In the genomic region with DNA sequence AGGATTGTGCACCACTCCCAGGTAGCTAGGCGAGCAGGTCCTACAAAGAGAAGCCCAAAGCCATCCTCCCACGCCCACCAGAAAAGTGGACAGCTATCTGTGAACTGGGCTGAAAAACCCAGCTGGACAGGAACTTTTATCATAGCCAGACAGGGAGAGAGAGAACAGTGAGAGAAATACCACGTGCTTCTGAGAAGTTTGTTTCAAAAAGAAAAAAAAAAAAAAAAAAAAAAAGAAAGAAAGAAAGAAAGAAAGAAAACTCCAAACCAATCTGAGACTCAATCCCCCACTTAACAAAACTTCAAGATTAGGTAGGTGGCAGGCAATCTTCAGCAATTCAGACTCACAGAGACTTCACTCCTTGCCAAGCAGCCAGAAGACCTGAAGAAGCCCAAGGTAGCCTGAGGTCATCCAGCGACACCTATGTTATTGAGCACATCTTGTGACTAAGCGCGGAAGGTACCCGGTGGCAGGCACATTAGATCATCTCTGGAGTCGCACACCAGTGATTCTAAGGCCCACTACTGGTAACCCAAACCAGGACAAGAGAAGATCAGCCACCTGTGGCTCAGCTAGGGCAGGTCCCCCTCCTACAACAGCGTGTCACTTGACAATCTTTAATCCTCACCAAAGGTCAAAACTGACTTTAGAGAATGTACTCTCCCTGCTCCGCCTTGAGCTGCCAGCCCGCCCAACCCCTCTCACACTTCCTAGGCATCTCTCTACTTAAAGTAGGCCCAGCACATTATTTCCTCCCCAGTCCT, we compare ENCODE assay signal across 8 mouse cellular contexts.
DNase-seq lines count a peak whose midpoint lies in the region; ATAC-seq and TF ChIP-seq lines count a peak whose summit lies in the region.

No protein-coding gene starts in this region.

- no peaks in the 10 kb centered on the region for H3K9me3 ChIP-seq in heart, embryonic 11.5 days (replicated peaks; ENCODE audit: control insufficient read depth, low read length)
- H3K9me3 ChIP-seq in G1E (replicated peaks) = peaks cover 17% of the 10 kb centered on the region
- H3K9me3 ChIP-seq in hindbrain, embryonic 12.5 days (replicated peaks) = no peaks in the 10 kb centered on the region
- H3K9me3 ChIP-seq in midbrain, embryonic 14.5 days (ENCODE audit: control insufficient read depth, low read length) = no peaks in the 10 kb centered on the region

- peak overlapping the region; percentile 7; the same call in 1 of the 2 replicates for H3K27ac ChIP-seq in heart, embryonic 11.5 days (ENCODE audit: low read depth, low read length)
- H3K27ac ChIP-seq in hindbrain, embryonic 12.5 days = peak overlapping the region; percentile 95
- H3K27ac ChIP-seq in midbrain, embryonic 14.5 days (replicated peaks; ENCODE audit: low read depth, low read length) = peak overlapping the region; percentile 89

- WGBS in heart, embryonic 11.5 days (ENCODE audit: insufficient replicate concordance) = 29% methylated on average over 11 of the region's 11 CpGs
- 38% methylated on average over 11 of the region's 11 CpGs for WGBS in hindbrain, embryonic 12.5 days
- WGBS in midbrain, embryonic 14.5 days = 39% methylated on average over 11 of the region's 11 CpGs

- peak overlapping the region; percentile 94 for H3K4me2 ChIP-seq in heart, embryonic 11.5 days
- H3K4me2 ChIP-seq in hindbrain, embryonic 12.5 days (replicated peaks) = peak overlapping the region; percentile 70
- H3K4me2 ChIP-seq in midbrain, embryonic 14.5 days (ENCODE audit: low read length) = peak overlapping the region; percentile 75

- H3K9ac ChIP-seq in heart, embryonic 11.5 days (ENCODE audit: low read depth, low read length) = peak overlapping the region; percentile 90
- H3K9ac ChIP-seq in hindbrain, embryonic 12.5 days = peak overlapping the region; percentile 89
- peak overlapping the region; percentile 85; the same call in 1 of the 2 replicates for H3K9ac ChIP-seq in midbrain, embryonic 14.5 days (replicated peaks; ENCODE audit: low read length)

- no peak for DNase-seq in heart, postnatal 25 days (ENCODE audit: low spot score)
- DNase-seq in G1E (ENCODE audit: low spot score) = no peak
- no peak for DNase-seq in midbrain, embryonic 14.5 days
- DNase-seq in left cerebral cortex, postnatal 10 days (ENCODE audit: extremely low spot score in 1 of 2, low spot score in 2 of 2) = no peak
- DNase-seq in right cerebral cortex, adult 18-20 months = no peak
- no peak for DNase-seq in left cerebral cortex, adult 8-10 months (ENCODE audit: low spot score in 2 of 2)

- ATAC-seq in heart, embryonic 11.5 days (replicated peaks; ENCODE audit: insufficient number of reproducible peaks, low FRiP score, low TSS enrichment) = no peak
- no peak for ATAC-seq in G1E (ENCODE audit: extremely low read depth, insufficient number of reproducible peaks, low FRiP score, poor library complexity, severe bottlenecking)
- no peak for ATAC-seq in hindbrain, embryonic 12.5 days (ENCODE audit: low FRiP score)
- ATAC-seq in midbrain, embryonic 14.5 days (ENCODE audit: low FRiP score, low TSS enrichment) = no peak

- peak overlapping the region; percentile 95 for H3K4me3 ChIP-seq in heart, embryonic 11.5 days (ENCODE audit: low read depth, low read length)
- peak overlapping the region; percentile 82; the same call in 1 of the 2 replicates for H3K4me3 ChIP-seq in G1E (ENCODE audit: low read depth, low read length)
- peak overlapping the region; percentile 91 for H3K4me3 ChIP-seq in hindbrain, embryonic 12.5 days
- H3K4me3 ChIP-seq in midbrain, embryonic 14.5 days (replicated peaks; ENCODE audit: low read depth, low read length) = peak overlapping the region; percentile 92

- H3K36me3 ChIP-seq in heart, embryonic 11.5 days (ENCODE audit: control insufficient read depth, insufficient read depth, low read length) = no peaks in the 10 kb centered on the region
- H3K36me3 ChIP-seq in G1E (replicated peaks) = peaks cover 8% of the 10 kb centered on the region
- H3K36me3 ChIP-seq in hindbrain, embryonic 12.5 days = no peaks in the 10 kb centered on the region
- H3K36me3 ChIP-seq in midbrain, embryonic 14.5 days (ENCODE audit: control insufficient read depth, insufficient read depth, low read length) = no peaks in the 10 kb centered on the region

- intact Hi-C loops in heart, postnatal 25 days (cut with DNase I) = loop anchor here (2.0 to 10.0 kb wide), 7 partner anchors 57 to 441 kb away; a partner anchor contains a TSS
- intact Hi-C loops in left cerebral cortex, postnatal 10 days (cut with DNase I) = loop anchor here (5.0 to 10.0 kb wide), 3 partner anchors 168 to 441 kb away; a partner anchor contains a TSS

- TF ChIP-seq CTCF in G1E (IDR thresholded peaks at IDR 0.05; ENCODE audit: low read depth, low read length) = no peak

- peaks cover 21% of the 10 kb centered on the region for H3K4me1 ChIP-seq in heart, embryonic 11.5 days (ENCODE audit: control insufficient read depth, insufficient read depth, low read length)
- H3K4me1 ChIP-seq in G1E (ENCODE audit: insufficient read depth, low read depth, low read length) = peaks cover 31% of the 10 kb centered on the region
- H3K4me1 ChIP-seq in hindbrain, embryonic 12.5 days = peaks cover 12% of the 10 kb centered on the region
- peaks cover 22% of the 10 kb centered on the region for H3K4me1 ChIP-seq in midbrain, embryonic 14.5 days (ENCODE audit: control insufficient read depth, insufficient read depth, low read length)

- no peaks in the 10 kb centered on the region for H3K27me3 ChIP-seq in heart, embryonic 11.5 days (ENCODE audit: control insufficient read depth, insufficient read depth, low read length)
- H3K27me3 ChIP-seq in G1E (ENCODE audit: insufficient read depth, low read length) = no peaks in the 10 kb centered on the region; the same call in 1 of the 2 replicates
- H3K27me3 ChIP-seq in hindbrain, embryonic 12.5 days = no peaks in the 10 kb centered on the region
- H3K27me3 ChIP-seq in midbrain, embryonic 14.5 days (ENCODE audit: control insufficient read depth, insufficient read depth, low read length) = no peaks in the 10 kb centered on the region

Comparison
In these comparisons a context has a peak if more than half of its experiments do, and no peak if none do; other contexts are left out.
1. H3K27ac ChIP-seq: peak in every context shown above with its lines; median percentile 95 in hindbrain, embryonic 12.5 days; 89 in midbrain, embryonic 14.5 days; 7 in heart, embryonic 11.5 days.